Mouse (Mus musculus): ENCODE data around the gene Nudt16l1.

- TF ChIP-seq POLR2A (IDR thresholded peaks at IDR 0.05; ENCODE audit: control insufficient read depth, low read depth, low read length) (no peak), CTCF (IDR thresholded peaks at IDR 0.05; ENCODE audit: control insufficient read depth, insufficient read depth, insufficient replicate concordance, low read depth, low read length) (no peak)
Measured at GRCm38 (mm10) chr16:4896249-4897027, 42.1 kb upstream of the Nudt16l1 start.
